Mouse (Mus musculus) heart, embryonic 11.5 days (tissue): ENCODE results near the gene Bahcc1. TPM values are rescaled to one million over a fixed set of nuclear protein-coding genes. Genes with fewer than 3 reads are reported as not detected.
A peak's percentile ranks its signal among the peaks of the same experiment; 100 is the strongest.

Experiments
- ATAC-seq: fragments of 200-750 bp; cut with Nextera tagmentation; replicated peaks from 2 replicates; pipeline ENCODE4 v1.8.0; 2017; ENCODE audit warnings: moderate library complexity; ENCODE audit not compliant: insufficient number of reproducible peaks, low FRiP score, low TSS enrichment
- H3K27ac ChIP-seq: fragments of 300-500 bp; sonication (generic); 2 replicates; pipeline ENCODE4 v1.5.1; 2014; ENCODE audit warnings: mild to moderate bottlenecking, low read depth, low read length
- H3K27me3 ChIP-seq: fragments of 300-500 bp; sonication (generic); 2 replicates; pipeline ENCODE4 v1.6.1; 2014; ENCODE audit warnings: mild to moderate bottlenecking, low read length, mixed read lengths; ENCODE audit not compliant: control insufficient read depth, insufficient read depth
- H3K36me3 ChIP-seq: fragments of 300-500 bp; sonication (generic); 2 replicates; pipeline ENCODE4 v1.6.1; 2014; ENCODE audit warnings: mild to moderate bottlenecking, low read length, moderate library complexity, mixed read lengths; ENCODE audit not compliant: control insufficient read depth, insufficient read depth
- H3K4me1 ChIP-seq: fragments of 300-500 bp; sonication (generic); 2 replicates; pipeline ENCODE4 v1.6.1; 2014; ENCODE audit warnings: low read length; ENCODE audit not compliant: control insufficient read depth, insufficient read depth
- H3K4me2 ChIP-seq: fragments of 300-500 bp; sonication (generic); 2 replicates; pipeline ENCODE4 v1.6.1; 2014; ENCODE audit warnings: mild to moderate bottlenecking, moderate library complexity
- H3K4me3 ChIP-seq: fragments of 300-500 bp; sonication (generic); 2 replicates; pipeline ENCODE4 v1.5.1; 2014; ENCODE audit warnings: low read depth, low read length
- H3K9ac ChIP-seq: fragments of 300-500 bp; sonication (generic); 2 replicates; pipeline ENCODE4 v1.6.1; 2014; ENCODE audit warnings: mild to moderate bottlenecking, low read depth, low read length, moderate library complexity
- H3K9me3 ChIP-seq: fragments of 300-500 bp; sonication (generic); replicated peaks from 2 replicates; pipeline ENCODE4 v1.6.1; 2016; ENCODE audit warnings: low read length; ENCODE audit not compliant: control insufficient read depth
- WGBS: fragments of 180-500 bp; shearing (Covaris S2); extraction: QIAGEN DNeasy Blood & Tissue Kit; methylation state at CpG from one replicate; pipeline ENCODE4 v1.1.7; 2014; ENCODE audit not compliant: insufficient replicate concordance; 5-methylcytosine and 5-hydroxymethylcytosine counted together
- polyA plus RNA-seq: library from polyadenylated mRNA; unstranded; fragments of >200 nt; fragmentation: Nextera tagmentation; extraction: Ambion mirVana; gene quantifications from 2 replicates; pipeline ENCODE4 v1.2.1, GENCODE M21; 2014

Bahcc1 gene
- polyA plus RNA-seq, 1 experiment from 2014 or later: 9.1 TPM

DNA sequence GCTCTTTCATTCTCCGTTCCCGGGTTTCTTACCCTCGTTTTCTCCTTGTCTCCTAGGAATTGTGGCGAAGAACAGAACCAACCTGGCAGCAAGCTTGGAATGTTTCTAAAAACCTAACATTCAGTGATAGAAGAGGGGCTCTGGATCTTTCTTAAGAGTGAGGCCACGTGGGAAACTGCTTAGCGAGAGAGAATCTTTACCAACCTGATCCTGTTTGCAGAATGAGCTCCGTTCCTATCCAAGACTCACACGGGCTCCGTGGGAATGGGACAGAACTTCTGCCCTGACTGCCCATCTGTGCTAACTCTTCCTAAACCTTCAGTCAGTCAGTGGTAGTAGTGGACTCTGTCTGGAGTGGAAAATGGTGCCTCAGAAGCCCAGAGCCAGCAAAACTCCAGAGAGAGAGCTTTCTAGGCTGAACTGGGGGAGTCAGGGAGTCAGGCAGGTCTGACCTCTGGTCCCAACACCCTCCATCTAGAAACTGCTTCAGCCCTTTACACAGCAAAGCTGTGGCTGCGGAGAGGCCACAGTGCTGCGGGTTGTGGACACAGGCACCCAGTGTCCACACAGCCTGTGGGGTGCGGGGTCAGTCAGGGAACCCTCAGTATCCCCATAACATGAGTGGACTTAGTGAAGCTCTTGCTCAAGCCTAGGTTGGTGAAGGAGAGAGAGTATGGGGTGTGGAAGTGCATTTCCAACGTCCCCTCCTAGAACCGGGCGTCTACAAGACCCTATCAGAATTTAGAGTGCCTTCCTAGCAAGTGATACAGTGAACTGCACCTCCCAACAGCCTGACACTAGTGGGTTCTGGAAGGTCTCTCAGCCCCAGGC is 73.0 kb downstream of the Bahcc1 start:
- H3K36me3 ChIP-seq: no peaks in the 10 kb centered on the region
- peaks cover 41% of the 10 kb centered on the region for H3K4me1 ChIP-seq
- peak overlapping the region; percentile 88 for H3K27ac ChIP-seq
- H3K4me3 ChIP-seq: peak overlapping the region; percentile 59
- no peaks in the 10 kb centered on the region for H3K9me3 ChIP-seq
- no peaks in the 10 kb centered on the region for H3K27me3 ChIP-seq
- H3K9ac ChIP-seq: peak overlapping the region; percentile 84
- H3K4me2 ChIP-seq: peak overlapping the region; percentile 90
- ATAC-seq: no peak
- 18% methylated on average over 15 of the region's 15 CpGs for WGBS

DNA sequence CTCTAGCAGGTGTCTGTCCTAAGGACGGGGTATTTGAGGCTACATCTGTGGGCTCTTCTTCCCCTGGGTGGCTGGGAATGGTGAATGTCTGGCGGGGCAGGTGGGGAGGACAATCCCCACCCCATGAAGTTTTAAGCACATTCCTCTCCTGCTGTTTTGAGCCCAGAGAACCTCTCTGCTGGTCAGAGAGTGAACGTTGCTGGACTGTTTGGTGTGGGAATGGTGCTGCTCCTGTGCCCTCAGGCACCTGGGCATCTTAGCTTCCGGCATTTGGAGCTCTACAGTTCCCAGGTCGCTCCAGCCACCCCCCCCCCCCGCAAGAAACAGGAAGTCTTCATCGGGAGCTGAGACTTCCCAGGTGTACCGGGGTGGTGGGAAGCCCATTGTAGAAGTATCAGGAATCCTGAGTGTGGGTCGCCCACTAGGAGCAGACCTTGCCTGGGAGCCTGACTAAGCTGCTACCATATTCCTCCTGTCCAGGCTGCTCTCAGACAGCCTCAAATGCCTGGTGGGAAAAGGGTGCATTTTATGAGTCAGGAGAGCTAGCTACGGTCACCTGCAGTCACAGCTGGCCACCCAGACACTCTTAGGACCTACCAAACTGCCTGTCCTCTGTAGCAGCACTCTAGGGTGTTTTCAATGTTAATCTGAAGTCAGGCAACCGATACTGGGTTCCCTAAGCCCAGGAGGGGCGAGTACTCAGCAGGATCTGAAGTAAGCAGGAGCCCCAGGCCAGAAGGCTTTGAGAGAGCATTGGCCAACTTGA is 73.8 kb downstream of the Bahcc1 start:
- WGBS: 56% methylated on average over 12 of the region's 12 CpGs
- Histone ChIP-seq H3K27ac (no peak overlapping the region), H3K9ac (peak overlapping the region; percentile 1; the same call in 1 of the 2 replicates), H3K9me3 (no peaks in the 10 kb centered on the region), H3K27me3 (no peaks in the 10 kb centered on the region), H3K4me2 (peak overlapping the region; percentile 90), H3K4me3 (no peak overlapping the region), H3K4me1 (peaks cover 45% of the 10 kb centered on the region), H3K36me3 (no peaks in the 10 kb centered on the region)
- no peak for ATAC-seq

DNA sequence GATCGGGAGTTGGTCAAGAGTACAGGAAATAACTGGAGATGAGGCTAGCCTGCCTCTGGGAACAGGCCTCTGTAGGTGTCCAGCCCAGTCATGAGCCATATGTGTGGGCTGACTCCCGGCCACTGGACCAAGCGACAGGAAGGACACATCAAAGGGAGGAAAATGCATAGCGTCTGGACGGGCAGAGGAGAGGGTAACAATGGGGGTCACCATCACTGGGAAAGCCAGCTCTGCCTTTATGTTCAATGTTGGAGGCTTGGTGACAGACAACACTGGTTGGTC is 74.3 kb downstream of the Bahcc1 start:
- no peak overlapping the region for H3K9ac ChIP-seq
- H3K4me2 ChIP-seq: no peak overlapping the region; the same call in 1 of the 2 replicates
- no peak overlapping the region for H3K27ac ChIP-seq
- H3K27me3 ChIP-seq: no peaks in the 10 kb centered on the region
- WGBS: 20% methylated on average over 5 of the region's 5 CpGs
- H3K9me3 ChIP-seq: no peaks in the 10 kb centered on the region
- H3K4me3 ChIP-seq: no peak overlapping the region
- ATAC-seq: no peak
- H3K36me3 ChIP-seq: no peaks in the 10 kb centered on the region
- H3K4me1 ChIP-seq: peaks cover 49% of the 10 kb centered on the region

DNA sequence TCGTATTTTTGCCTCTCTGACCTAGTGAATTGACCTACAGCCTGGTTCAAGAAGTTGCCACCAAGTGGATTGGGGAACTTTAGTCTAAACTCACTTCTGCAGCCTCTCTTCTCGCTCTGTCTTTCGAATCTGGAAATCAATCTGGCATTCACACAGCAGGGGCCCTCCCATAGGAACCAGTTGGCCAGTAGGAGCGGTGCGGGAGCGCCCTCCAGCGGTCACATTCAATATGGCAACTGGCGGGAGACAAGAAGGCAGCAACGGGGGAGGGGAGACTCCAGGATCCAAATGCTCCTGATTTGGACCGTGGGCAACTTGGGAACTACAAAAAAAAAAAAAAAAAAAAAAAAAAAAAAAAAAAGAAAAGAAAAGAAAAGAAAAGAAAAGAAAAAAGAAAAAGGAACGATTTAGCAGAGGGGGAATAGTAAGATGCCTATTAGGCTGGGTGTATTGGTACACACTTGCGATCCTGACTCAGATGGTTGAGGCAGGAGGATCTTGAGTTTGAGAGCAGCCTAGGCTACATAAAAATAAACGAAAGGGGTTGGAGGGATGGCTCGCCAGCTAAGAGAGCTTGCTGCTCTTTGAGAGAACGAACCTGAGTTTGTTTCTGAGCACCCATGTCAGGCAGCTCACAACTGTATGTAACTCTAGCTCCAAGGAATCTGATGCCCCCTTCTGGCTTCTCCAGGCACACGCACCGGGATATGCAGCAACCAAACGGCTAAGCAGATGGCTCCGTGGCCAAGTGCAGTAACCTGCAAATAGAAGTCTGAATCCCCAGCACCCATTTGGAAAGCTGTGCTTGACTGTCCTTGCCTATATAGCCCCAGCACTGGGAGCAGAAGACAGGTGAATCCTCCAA is 75.1 kb downstream of the Bahcc1 start:
- Histone ChIP-seq H3K9me3 (no peaks in the 10 kb centered on the region), H3K36me3 (no peaks in the 10 kb centered on the region), H3K4me1 (peaks cover 49% of the 10 kb centered on the region), H3K9ac (no peak overlapping the region), H3K4me3 (no peak overlapping the region), H3K27me3 (no peaks in the 10 kb centered on the region), H3K27ac (no peak overlapping the region), H3K4me2 (peak overlapping the region; percentile 11; the same call in 1 of the 2 replicates)
- ATAC-seq: no peak
- 6% methylated on average over 19 of the region's 19 CpGs for WGBS

DNA sequence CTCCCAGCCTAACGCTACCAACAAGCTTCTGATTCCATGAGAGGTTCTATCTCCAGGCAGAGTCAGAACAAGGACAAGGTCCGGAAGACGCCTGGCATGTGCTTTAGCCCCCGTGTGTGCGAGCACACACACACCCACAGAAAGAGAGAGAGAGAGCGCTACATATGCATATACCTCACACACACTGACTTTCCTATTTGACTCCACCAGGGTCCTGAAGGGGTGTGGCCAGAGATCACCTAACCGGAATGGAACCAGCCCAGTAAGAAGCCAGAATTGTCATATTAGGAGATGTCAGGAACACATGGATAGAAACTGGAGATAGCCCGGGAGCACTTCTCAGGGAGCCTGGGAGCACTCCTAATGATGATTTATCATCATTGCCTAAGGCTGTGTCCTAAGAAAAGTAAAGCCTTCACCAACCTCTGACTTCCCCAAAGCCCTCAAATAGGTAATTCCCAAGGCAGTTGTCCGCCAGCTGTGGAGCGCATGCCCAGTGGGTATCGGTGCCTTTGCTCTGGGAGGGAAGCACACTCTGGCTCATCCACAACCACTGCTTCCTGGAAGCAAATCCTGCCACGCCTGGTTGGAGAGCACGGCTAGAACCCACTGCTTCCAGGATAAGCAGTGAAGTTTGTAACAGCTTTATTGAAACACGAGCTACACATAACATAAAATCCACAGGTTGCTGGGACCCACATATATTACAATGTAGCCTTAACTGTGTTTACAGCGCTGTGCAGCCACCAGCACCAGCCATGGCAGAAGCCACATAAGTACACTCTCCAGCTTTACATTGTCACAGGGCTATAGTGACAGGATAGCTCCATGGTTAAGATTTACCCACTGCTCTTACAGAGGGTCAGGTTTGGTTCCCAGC is 75.9 kb downstream of the Bahcc1 start:
- WGBS: 54% methylated on average over 15 of the region's 15 CpGs
- Histone ChIP-seq H3K4me3 (no peak overlapping the region), H3K27ac (no peak overlapping the region), H3K9me3 (no peaks in the 10 kb centered on the region), H3K4me1 (peaks cover 45% of the 10 kb centered on the region), H3K4me2 (no peak overlapping the region), H3K27me3 (no peaks in the 10 kb centered on the region), H3K36me3 (no peaks in the 10 kb centered on the region), H3K9ac (no peak overlapping the region)
- ATAC-seq: no peak

DNA sequence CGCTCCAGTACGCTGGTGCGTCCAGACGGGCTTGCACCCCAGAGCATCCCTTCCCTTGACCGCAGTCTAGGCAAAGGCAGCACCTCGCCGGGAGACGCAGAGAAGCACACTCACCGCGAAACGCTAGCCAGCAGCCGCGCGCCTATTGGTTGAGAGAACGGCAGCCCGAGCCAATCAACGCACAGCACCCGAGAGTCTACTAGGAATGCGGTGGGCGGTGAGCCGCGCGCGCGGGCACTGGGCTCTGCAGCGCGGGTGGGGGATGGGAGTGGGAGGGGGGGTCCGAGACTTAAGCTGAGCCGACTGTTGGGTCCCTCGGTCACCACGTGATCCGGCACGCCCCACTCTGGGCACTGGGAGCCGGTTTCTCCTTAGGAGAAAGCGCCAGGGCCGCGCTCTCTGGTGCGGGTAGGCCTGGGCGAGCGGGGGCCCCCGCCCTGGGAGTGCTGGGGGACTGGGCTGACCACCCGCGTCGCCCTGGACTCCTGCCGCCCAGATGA is 78.1 kb downstream of the Bahcc1 start:
- no peaks in the 10 kb centered on the region for H3K27me3 ChIP-seq
- 4% methylated on average over 42 of the region's 45 CpGs for WGBS
- H3K36me3 ChIP-seq: no peaks in the 10 kb centered on the region
- H3K9ac ChIP-seq: peak overlapping the region; percentile 87
- peak overlapping the region; percentile 86 for H3K4me2 ChIP-seq
- no peaks in the 10 kb centered on the region for H3K9me3 ChIP-seq
- H3K4me1 ChIP-seq: peaks cover 50% of the 10 kb centered on the region
- H3K4me3 ChIP-seq: peak overlapping the region; percentile 50
- peak overlapping the region; percentile 95 for H3K27ac ChIP-seq
- ATAC-seq: peak; percentile 86

DNA sequence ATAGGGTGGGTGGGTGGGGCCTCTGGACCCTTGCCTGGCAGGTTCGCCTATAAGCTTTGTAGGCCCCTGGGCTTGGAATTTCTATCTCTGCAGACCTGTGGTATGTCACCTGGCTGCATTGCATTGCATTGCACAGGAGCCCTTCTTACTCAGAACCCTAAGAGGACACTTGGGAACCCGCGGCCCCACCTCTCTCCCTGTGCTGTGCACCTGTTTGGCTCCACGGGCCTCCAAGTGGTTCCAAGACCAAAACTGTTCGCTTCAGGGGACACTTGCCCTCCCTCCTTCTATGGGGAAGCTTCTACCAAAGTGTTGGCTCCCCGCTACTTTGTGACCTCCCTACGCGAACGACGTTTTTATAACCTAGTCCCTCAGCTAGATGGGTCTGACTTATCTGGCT is 78.8 kb downstream of the Bahcc1 start:
- Histone ChIP-seq H3K4me3 (peak overlapping the region; percentile 50), H3K27me3 (no peaks in the 10 kb centered on the region), H3K4me1 (peaks cover 46% of the 10 kb centered on the region)

More for the DNA sequence above, 78.8 kb downstream of the Bahcc1 start:
- WGBS: 50% methylated on average over 10 of the region's 10 CpGs
- H3K9ac ChIP-seq: peak overlapping the region; percentile 87
- no peaks in the 10 kb centered on the region for H3K9me3 ChIP-seq
- peak overlapping the region; percentile 95 for H3K27ac ChIP-seq
- peak overlapping the region; percentile 86 for H3K4me2 ChIP-seq
- H3K36me3 ChIP-seq: no peaks in the 10 kb centered on the region
- ATAC-seq: no peak
